Mouse (Mus musculus): ENCODE measurements at regions not wholly inside any gene's neighbourhood (a gene's known extent, or its start where the extent isn't known, plus 50 kb on each side); places are given as distances from the start of the nearest gene placed in this dataset.

GRCm38 (mm10) chr9:6823536-6823935, 360.7 kb downstream of the Dync2h1 start:
- no peak overlapping the region for H3K4me3 ChIP-seq (replicated peaks; ENCODE audit: low read depth, low read length)
- WGBS, result 57% methylated on average over 1 of the region's 1 CpGs
- H3K9me3 ChIP-seq (replicated peaks; ENCODE audit: low read length), result no peaks in the 10 kb centered on the region
- H3K4me1 ChIP-seq (replicated peaks; ENCODE audit: insufficient read depth, low read length), result no peaks in the 10 kb centered on the region
- no peak overlapping the region for H3K27ac ChIP-seq
- ATAC-seq (replicated peaks; ENCODE audit: low FRiP score, low read depth) (no peak), DNase-seq (ENCODE audit: low spot score) (no peak)
- no peaks in the 10 kb centered on the region for H3K27me3 ChIP-seq (ENCODE audit: insufficient read depth, low read length)
- H3K36me3 ChIP-seq (ENCODE audit: insufficient read depth, low read length), result no peaks in the 10 kb centered on the region
- no peak overlapping the region for H3K4me2 ChIP-seq (ENCODE audit: low read length)
- no peak overlapping the region for H3K9ac ChIP-seq (ENCODE audit: low read depth, low read length)
- TF ChIP-seq CTCF (IDR thresholded peaks at IDR 0.05; ENCODE audit: low read depth), result no peak

GRCm38 (mm10) chr9:6776671-6777070, 407.6 kb downstream of the Dync2h1 start:
- WGBS, result 29% methylated on average over 2 of the region's 2 CpGs
- Histone ChIP-seq H3K4me2 (ENCODE audit: low read length) (no peak overlapping the region), H3K27ac (no peak overlapping the region), H3K4me3 (replicated peaks; ENCODE audit: low read depth, low read length) (no peak overlapping the region), H3K36me3 (ENCODE audit: insufficient read depth, low read length) (no peaks in the 10 kb centered on the region), H3K4me1 (replicated peaks; ENCODE audit: insufficient read depth, low read length) (no peaks in the 10 kb centered on the region), H3K9me3 (replicated peaks; ENCODE audit: low read length) (no peaks in the 10 kb centered on the region), H3K27me3 (ENCODE audit: insufficient read depth, low read length) (no peaks in the 10 kb centered on the region), H3K9ac (ENCODE audit: low read depth, low read length) (no peak overlapping the region)
- DNase-seq (ENCODE audit: low spot score), result no peak
- no peak for TF ChIP-seq CTCF (IDR thresholded peaks at IDR 0.05; ENCODE audit: low read depth)
- no peak for ATAC-seq (replicated peaks; ENCODE audit: low FRiP score, low read depth)

GRCm38 (mm10) chr9:6741478-6741877, 442.8 kb downstream of the Dync2h1 start:
- DNase-seq (ENCODE audit: low spot score) (no peak), ATAC-seq (replicated peaks; ENCODE audit: low FRiP score, low read depth) (no peak)
- 85% methylated on average over 1 of the region's 1 CpGs for WGBS
- TF ChIP-seq CTCF (IDR thresholded peaks at IDR 0.05; ENCODE audit: low read depth), result no peak
- Histone ChIP-seq H3K9me3 (replicated peaks; ENCODE audit: low read length) (no peaks in the 10 kb centered on the region), H3K36me3 (ENCODE audit: insufficient read depth, low read length) (no peaks in the 10 kb centered on the region), H3K27ac (no peak overlapping the region), H3K27me3 (ENCODE audit: insufficient read depth, low read length) (no peaks in the 10 kb centered on the region), H3K4me1 (replicated peaks; ENCODE audit: insufficient read depth, low read length) (no peaks in the 10 kb centered on the region), H3K4me2 (ENCODE audit: low read length) (no peak overlapping the region), H3K9ac (ENCODE audit: low read depth, low read length) (no peak overlapping the region), H3K4me3 (replicated peaks; ENCODE audit: low read depth, low read length) (no peak overlapping the region)

DNA sequence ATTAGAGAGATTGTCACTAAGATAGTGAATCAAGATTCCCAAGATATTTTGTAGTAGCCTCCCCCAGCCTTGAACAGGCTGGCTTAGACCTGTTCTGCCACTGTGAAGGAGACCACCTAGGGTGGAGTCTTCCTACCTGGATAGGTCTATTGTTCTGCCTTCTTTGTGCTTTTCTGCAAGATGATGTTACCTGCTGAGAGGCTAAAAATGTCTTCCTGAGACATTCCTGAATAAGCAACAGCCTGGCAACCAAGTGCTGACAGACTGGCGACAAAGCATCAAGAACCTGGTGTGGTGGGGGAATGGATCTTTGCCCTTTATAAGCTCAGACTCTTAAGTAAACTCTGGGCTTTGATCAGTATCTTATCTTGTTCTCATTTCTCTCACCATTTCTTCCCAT, 447.8 kb downstream of the Dync2h1 start:
- H3K4me3 ChIP-seq (replicated peaks; ENCODE audit: low read depth, low read length), result no peak overlapping the region
- no peak overlapping the region for H3K9ac ChIP-seq (ENCODE audit: low read depth, low read length)
- H3K4me1 ChIP-seq (replicated peaks; ENCODE audit: insufficient read depth, low read length), result no peaks in the 10 kb centered on the region
- 72% methylated on average over 1 of the region's 1 CpGs for WGBS
- H3K36me3 ChIP-seq (ENCODE audit: insufficient read depth, low read length), result no peaks in the 10 kb centered on the region
- DNase-seq (ENCODE audit: low spot score) (no peak), ATAC-seq (replicated peaks; ENCODE audit: low FRiP score, low read depth) (no peak)
- TF ChIP-seq CTCF (IDR thresholded peaks at IDR 0.05; ENCODE audit: low read depth), result no peak
- no peak overlapping the region for H3K4me2 ChIP-seq (ENCODE audit: low read length)
- no peak overlapping the region for H3K27ac ChIP-seq
- H3K27me3 ChIP-seq (ENCODE audit: insufficient read depth, low read length), result no peaks in the 10 kb centered on the region
- H3K9me3 ChIP-seq (replicated peaks; ENCODE audit: low read length), result no peaks in the 10 kb centered on the region

DNA sequence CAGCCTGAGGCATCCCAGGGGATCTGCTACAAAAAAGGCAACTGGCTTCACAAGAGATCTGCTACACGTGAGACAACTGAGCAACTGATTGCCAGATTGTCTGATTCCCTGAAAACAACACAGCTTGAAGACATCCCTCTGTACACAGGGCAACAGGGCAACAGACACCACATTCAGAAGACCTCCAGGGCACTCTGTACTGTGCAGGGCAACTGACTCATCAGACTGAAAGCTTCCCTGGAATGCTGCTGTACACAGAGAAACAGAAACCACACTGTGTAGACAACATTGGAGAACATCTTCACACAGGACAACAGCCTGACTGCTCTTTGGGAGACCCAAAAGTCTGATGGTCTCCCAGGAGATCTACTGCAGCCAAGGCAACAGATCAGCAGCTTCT, 456.8 kb upstream of the Ddi1 start:
- Histone ChIP-seq H3K4me3 (replicated peaks; ENCODE audit: low read depth, low read length) (no peak overlapping the region), H3K9me3 (replicated peaks; ENCODE audit: low read length) (no peaks in the 10 kb centered on the region), H3K27ac (no peak overlapping the region), H3K4me2 (ENCODE audit: low read length) (no peak overlapping the region), H3K4me1 (replicated peaks; ENCODE audit: insufficient read depth, low read length) (no peaks in the 10 kb centered on the region), H3K36me3 (ENCODE audit: insufficient read depth, low read length) (no peaks in the 10 kb centered on the region), H3K27me3 (ENCODE audit: insufficient read depth, low read length) (no peaks in the 10 kb centered on the region), H3K9ac (ENCODE audit: low read depth, low read length) (no peak overlapping the region)
- 39% methylated on average over 1 of the region's 1 CpGs for WGBS
- DNase-seq (ENCODE audit: low spot score), result no peak
- TF ChIP-seq CTCF (IDR thresholded peaks at IDR 0.05; ENCODE audit: low read depth), result no peak
- ATAC-seq (replicated peaks; ENCODE audit: low FRiP score, low read depth), result no peak

- DNase-seq (ENCODE audit: low spot score) (no peak), ATAC-seq (replicated peaks; ENCODE audit: low FRiP score, low read depth) (no peak)
- H3K4me3 ChIP-seq (replicated peaks; ENCODE audit: low read depth, low read length), result no peak overlapping the region
- H3K36me3 ChIP-seq (ENCODE audit: insufficient read depth, low read length), result no peaks in the 10 kb centered on the region
- TF ChIP-seq CTCF (IDR thresholded peaks at IDR 0.05; ENCODE audit: low read depth), result no peak
- no peak overlapping the region for H3K27ac ChIP-seq
- H3K4me2 ChIP-seq (ENCODE audit: low read length), result no peak overlapping the region
- no peaks in the 10 kb centered on the region for H3K4me1 ChIP-seq (replicated peaks; ENCODE audit: insufficient read depth, low read length)
- no peaks in the 10 kb centered on the region for H3K27me3 ChIP-seq (ENCODE audit: insufficient read depth, low read length)
- 78% methylated on average over 3 of the region's 3 CpGs for WGBS
- H3K9ac ChIP-seq (ENCODE audit: low read depth, low read length), result no peak overlapping the region
- no peaks in the 10 kb centered on the region for H3K9me3 ChIP-seq (replicated peaks; ENCODE audit: low read length)
Observed at GRCm38 (mm10) chr9:6677225-6677718, 407.6 kb upstream of the Ddi1 start.

Measured in kidney, postnatal 0 days (tissue).